Mouse (Mus musculus): ENCODE results near the gene Taz. TPM values are rescaled to one million over a fixed set of nuclear protein-coding genes. Genes with fewer than 3 reads are reported as not detected.
A peak's percentile ranks its signal among the peaks of the same experiment; 100 is the strongest.

Gene Taz
- total and polyA plus RNA-seq, 3 experiments: 28.0 to 34.1 TPM; not detected in 1

- Histone ChIP-seq H3K9ac (ENCODE audit: control insufficient read depth, low read depth, low read length, poor library complexity, severe bottlenecking) (peak overlapping the region; percentile 77), H3K9me3 (replicated peaks; ENCODE audit: insufficient read depth, low read length) (no peaks in the 10 kb centered on the region), H3K27ac (ENCODE audit: control insufficient read depth, low read depth, low read length) (peak overlapping the region; percentile 55), H3K4me3 (ENCODE audit: control insufficient read depth in 1 of 2, insufficient read depth in 1 of 2, low read depth in 2 of 2, low read length in 2 of 2) (peak overlapping the region; percentile 61 to 69), H3K27me3 (ENCODE audit: control insufficient read depth in 1 of 2, insufficient read depth in 2 of 2, low read length in 2 of 2) (no peaks in the 10 kb centered on the region), H3K4me1 (ENCODE audit: control insufficient read depth in 1 of 2, insufficient read depth in 2 of 2, low read length in 2 of 2) (peaks cover 0 to 17% of the 10 kb centered on the region in 2 experiments; a peak in 2 of 4 replicates), H3K79me2 (ENCODE audit: control insufficient read depth, insufficient read depth, low read length, poor library complexity) (peaks cover 18% of the 10 kb centered on the region), H3K36me3 (ENCODE audit: control insufficient read depth in 1 of 2, insufficient read depth in 2 of 2, low read length in 2 of 2) (peaks cover 0 to 12% of the 10 kb centered on the region in 2 experiments; a peak in 3 of 4 replicates)
- TF ChIP-seq SMC3 (IDR thresholded peaks at IDR 0.05; ENCODE audit: low read depth, low read length): no peak
- no peak for TF ChIP-seq SIN3A (IDR thresholded peaks at IDR 0.05; ENCODE audit: low read length)
- TF ChIP-seq CTCF (IDR thresholded peaks at IDR 0.05 in 2 of 3, conservative IDR thresholded peaks at IDR 0.05 in 1 of 3; ENCODE audit: control insufficient read depth in 1 of 3, insufficient read depth in 1 of 3, low read depth in 2 of 3, low read length in 3 of 3, poor library complexity in 1 of 3, severe bottlenecking in 1 of 3): no peak
- TF ChIP-seq UBTF (IDR thresholded peaks at IDR 0.05; ENCODE audit: borderline replicate concordance, insufficient read depth, low read depth, low read length): no peak
- no peak for TF ChIP-seq USF1 (IDR thresholded peaks at IDR 0.05; ENCODE audit: low read depth, low read length)
- no peak for TF ChIP-seq NELFE (IDR thresholded peaks at IDR 0.05; ENCODE audit: low read depth, low read length)
- no peak for TF ChIP-seq RAD21 (IDR thresholded peaks at IDR 0.05; ENCODE audit: low read depth, low read length)
- no peak for TF ChIP-seq MAX (IDR thresholded peaks at IDR 0.05; ENCODE audit: low read length)
- no peak for TF ChIP-seq ZC3H11A (IDR thresholded peaks at IDR 0.05; ENCODE audit: low read depth, low read length)
- no peak for TF ChIP-seq GABPA (IDR thresholded peaks at IDR 0.05; ENCODE audit: low read depth, low read length)
- no peak for TF ChIP-seq POLR2AphosphoS5 (IDR thresholded peaks at IDR 0.05; ENCODE audit: borderline replicate concordance, low read depth, low read length)
- no peak for TF ChIP-seq ZNF384 (IDR thresholded peaks at IDR 0.05; ENCODE audit: low read depth, low read length)
- no peak for TF ChIP-seq BHLHE40 (IDR thresholded peaks at IDR 0.05; ENCODE audit: borderline replicate concordance, low read depth, low read length)
- no peak for TF ChIP-seq EP300 (IDR thresholded peaks at IDR 0.05; ENCODE audit: low read depth in 1 of 2, low read length in 2 of 2)
- TF ChIP-seq GATA1 (IDR thresholded peaks at IDR 0.05; ENCODE audit: low read depth, low read length): no peak
- no peak for TF ChIP-seq TAL1 (IDR thresholded peaks at IDR 0.05; ENCODE audit: low read length)
- TF ChIP-seq ZKSCAN1 (IDR thresholded peaks at IDR 0.05; ENCODE audit: low read depth, low read length): no peak
- TF ChIP-seq MYB (IDR thresholded peaks at IDR 0.05; ENCODE audit: low read depth, low read length): no peak
- no peak for TF ChIP-seq MAFK (IDR thresholded peaks at IDR 0.05; ENCODE audit: borderline replicate concordance, low read depth, low read length)
- no peak for TF ChIP-seq POLR2A (IDR thresholded peaks at IDR 0.05; ENCODE audit: control insufficient read depth in 1 of 2, insufficient read depth in 1 of 2, low read depth in 1 of 2, low read length in 2 of 2, poor library complexity in 1 of 2)
- peak; percentile 70 for DNase-seq (ENCODE audit: low read depth, low spot score)
Observed at GRCm38 (mm10) chrX:74246693-74247092, 35.0 kb upstream of the Taz start.

GRCm38 (mm10) chrX:74248651-74249050 is 33.1 kb upstream of the Taz start:
- peaks cover 0 to 3% of the 10 kb centered on the region in 2 experiments; a peak in 2 of 4 replicates for H3K36me3 ChIP-seq (ENCODE audit: control insufficient read depth in 1 of 2, insufficient read depth in 2 of 2, low read length in 2 of 2)
- no peak overlapping the region; a peak in 1 of 4 replicates for H3K4me3 ChIP-seq (ENCODE audit: control insufficient read depth in 1 of 2, insufficient read depth in 1 of 2, low read depth in 2 of 2, low read length in 2 of 2)
- TF ChIP-seq ETS1 (IDR thresholded peaks at IDR 0.05; ENCODE audit: low read depth, low read length): no peak
- peak; percentile 53 for TF ChIP-seq SMC3 (IDR thresholded peaks at IDR 0.05; ENCODE audit: low read depth, low read length)
- 0 out of 2 replicates have a peak, but pooled peaks have one; percentile 40 for TF ChIP-seq SIN3A (IDR thresholded peaks at IDR 0.05; ENCODE audit: low read length)
- peak in 2 of 3 experiments; percentile 46 to 67; a peak in 5 of 6 replicates for TF ChIP-seq CTCF (IDR thresholded peaks at IDR 0.05 in 2 of 3, conservative IDR thresholded peaks at IDR 0.05 in 1 of 3; ENCODE audit: control insufficient read depth in 1 of 3, insufficient read depth in 1 of 3, low read depth in 2 of 3, low read length in 3 of 3, poor library complexity in 1 of 3, severe bottlenecking in 1 of 3)
- no peak for TF ChIP-seq MEF2A (IDR thresholded peaks at IDR 0.05; ENCODE audit: extremely low read depth, insufficient replicate concordance, low read depth, low read length, poor library complexity, severe bottlenecking)
- TF ChIP-seq RAD21 (IDR thresholded peaks at IDR 0.05; ENCODE audit: low read depth, low read length): peak; percentile 59
- 0 out of 2 replicates have a peak, but pooled peaks have one; percentile 15 for TF ChIP-seq HCFC1 (IDR thresholded peaks at IDR 0.05; ENCODE audit: low read depth, low read length)
- TF ChIP-seq ZC3H11A (IDR thresholded peaks at IDR 0.05; ENCODE audit: low read depth, low read length): peak; percentile 38
- peak; percentile 77 for TF ChIP-seq MAZ (IDR thresholded peaks at IDR 0.05; ENCODE audit: low read depth, low read length)

More at GRCm38 (mm10) chrX:74248651-74249050, 33.1 kb upstream of the Taz start:
- no peak overlapping the region for H3K9ac ChIP-seq (ENCODE audit: control insufficient read depth, low read depth, low read length, poor library complexity, severe bottlenecking)
- DNase-seq (ENCODE audit: low read depth, low spot score): peak; percentile 72
- H3K27ac ChIP-seq (ENCODE audit: control insufficient read depth, low read depth, low read length): no peak overlapping the region
- H3K4me1 ChIP-seq (ENCODE audit: control insufficient read depth in 1 of 2, insufficient read depth in 2 of 2, low read length in 2 of 2): peaks cover 0 to 7% of the 10 kb centered on the region in 2 experiments; a peak in 2 of 4 replicates
- peaks cover 14% of the 10 kb centered on the region for H3K79me2 ChIP-seq (ENCODE audit: control insufficient read depth, insufficient read depth, low read length, poor library complexity)
- H3K9me3 ChIP-seq (replicated peaks; ENCODE audit: insufficient read depth, low read length): no peaks in the 10 kb centered on the region
- no peaks in the 10 kb centered on the region for H3K27me3 ChIP-seq (ENCODE audit: control insufficient read depth in 1 of 2, insufficient read depth in 2 of 2, low read length in 2 of 2)
